Mouse (Mus musculus): ENCODE measurements around the gene Tmem63b. TPM values are rescaled to one million over a fixed set of nuclear protein-coding genes. Genes with fewer than 3 reads are reported as not detected.

Gene Tmem63b
- polyA plus RNA-seq (2015; fragmentation: Illumina TruSeq; extraction: RNeasy Lipid Tissue Mini Kit (QIAGEN cat#74804); ENCODE audit: insufficient read depth, low read depth, low replicate concordance), result 19.5 TPM

DNA sequence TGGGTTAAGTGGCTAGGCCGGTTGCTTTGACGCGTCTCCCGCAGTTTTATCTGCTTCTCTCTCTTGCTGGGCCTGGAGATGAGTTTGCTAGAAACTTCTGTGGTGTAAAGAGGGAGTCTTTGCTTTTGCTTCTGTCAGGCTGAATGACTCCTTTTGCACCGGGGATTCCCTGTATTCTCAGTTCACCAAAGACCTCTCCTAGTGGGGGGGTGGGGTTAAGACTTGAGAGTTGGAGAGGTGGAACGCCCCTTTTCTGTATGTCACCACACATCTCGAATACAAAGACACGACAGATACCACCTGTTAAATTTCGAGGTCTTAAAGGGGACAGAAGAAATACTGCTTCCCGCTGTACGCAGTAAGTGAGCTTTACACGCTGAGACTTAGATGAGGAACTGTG lies at the start of gene Tmem63b:
TSS of gene Tmem63b (minus strand) at position 190 of the 400 bp plus-strand sequence.

DNA sequence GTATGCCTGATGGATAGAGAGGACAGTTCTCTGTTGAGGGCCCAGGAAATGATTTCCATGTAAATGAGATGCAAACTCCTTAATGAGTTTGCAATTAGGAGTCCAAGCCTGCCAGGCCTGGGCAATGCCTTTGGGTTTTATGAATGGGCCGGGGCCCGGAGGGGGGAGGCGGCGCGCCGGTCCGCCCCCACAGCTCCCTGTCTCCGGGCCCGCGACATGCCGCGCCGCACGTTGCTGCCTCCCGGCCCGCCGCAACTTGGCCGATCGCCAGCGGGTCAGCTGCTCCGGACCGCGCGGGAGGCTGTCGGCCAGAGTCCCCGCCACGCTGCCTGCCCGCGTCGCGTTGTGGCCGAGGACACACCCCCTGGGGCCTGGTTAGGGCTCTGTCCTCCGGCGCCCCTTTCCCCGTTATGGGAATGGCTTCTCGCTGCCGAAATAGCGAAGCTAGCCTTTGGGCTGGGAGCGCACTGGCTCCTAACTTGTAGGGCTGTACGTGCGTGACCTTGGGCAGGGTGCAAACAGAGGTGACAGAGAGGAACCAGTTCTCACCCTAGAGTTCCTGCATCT lies 47.1 kb upstream of the Tmem63b start, which contains the start of gene 1600014C23Rik:
TSS of gene 1600014C23Rik (minus strand) at position 110 of the 567 bp plus-strand sequence.

DNA sequence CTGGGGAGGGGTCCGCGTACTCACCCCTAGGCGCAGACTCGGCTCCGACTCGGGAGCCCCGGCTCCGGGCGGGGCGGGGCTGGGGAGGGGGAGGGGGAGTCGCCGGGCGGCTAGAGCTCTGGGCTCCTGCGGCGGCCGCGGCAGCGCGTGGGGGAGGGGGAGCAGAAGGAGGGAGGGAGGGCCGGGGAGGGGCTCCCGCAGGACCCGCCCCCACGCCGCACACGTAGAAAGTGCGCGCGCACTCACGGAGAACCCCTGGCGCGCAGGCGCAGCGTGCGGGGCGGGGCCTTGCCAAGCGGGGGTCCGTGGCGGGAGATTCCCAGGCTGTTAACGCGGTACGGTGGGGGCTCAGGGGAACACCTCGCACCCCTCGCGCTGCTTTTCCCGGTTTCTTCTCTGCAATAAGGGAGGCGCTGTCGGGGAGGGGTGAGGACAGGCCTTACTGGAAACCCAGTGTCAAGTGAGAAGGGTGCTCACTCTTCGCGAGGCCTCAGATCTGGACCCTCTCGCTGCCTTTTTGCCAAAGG lies 549 bp downstream of the Tmem63b start, which contains the start of gene Mrpl14:
TSS of gene Mrpl14 (plus strand) at position 230 of the 527 bp plus-strand sequence.

DNA sequence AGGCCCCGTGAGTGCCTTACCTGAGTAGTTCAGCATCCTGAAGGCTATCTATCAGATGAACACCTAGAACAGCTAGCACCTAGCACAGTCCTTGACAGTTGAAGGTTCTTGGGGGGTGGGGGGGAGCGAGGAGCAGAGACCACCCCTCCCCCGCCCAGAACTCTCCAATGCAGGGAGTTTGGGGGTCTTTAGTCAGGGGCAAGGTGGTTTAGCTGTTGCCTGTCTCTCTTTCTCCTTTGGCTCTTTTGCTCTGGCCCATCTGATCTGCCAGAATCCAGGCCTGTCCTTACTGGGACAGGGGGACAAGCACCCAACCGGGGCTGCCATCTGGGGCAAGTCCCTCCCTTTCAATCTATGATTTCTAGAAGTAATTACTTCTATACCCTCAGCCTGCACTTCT lies 27.5 kb downstream of the Tmem63b start, which contains the start of gene Capn11:
TSS of gene Capn11 (minus strand) at position 101 of the 400 bp plus-strand sequence.

Other genes starting within 250 kb of the Tmem63b start
- gene Spats1, start 211.5 kb downstream of the Tmem63b start, polyA plus RNA-seq (2015; fragmentation: Illumina TruSeq; extraction: RNeasy Lipid Tissue Mini Kit (QIAGEN cat#74804); ENCODE audit: insufficient read depth, low read depth, low replicate concordance), result not detected
- gene Aars2, start 180.1 kb downstream of the Tmem63b start, polyA plus RNA-seq (2015; fragmentation: Illumina TruSeq; extraction: RNeasy Lipid Tissue Mini Kit (QIAGEN cat#74804); ENCODE audit: insufficient read depth, low read depth, low replicate concordance), result 2.8 TPM
- gene Tcte1, start 163.5 kb downstream of the Tmem63b start, polyA plus RNA-seq (2015; fragmentation: Illumina TruSeq; extraction: RNeasy Lipid Tissue Mini Kit (QIAGEN cat#74804); ENCODE audit: insufficient read depth, low read depth, low replicate concordance), result not detected
- not detected for gene Tmem151b, start 137.2 kb downstream of the Tmem63b start, polyA plus RNA-seq (2015; fragmentation: Illumina TruSeq; extraction: RNeasy Lipid Tissue Mini Kit (QIAGEN cat#74804); ENCODE audit: insufficient read depth, low read depth, low replicate concordance)
- gene Nfkbie, start 131.2 kb downstream of the Tmem63b start, polyA plus RNA-seq (2015; fragmentation: Illumina TruSeq; extraction: RNeasy Lipid Tissue Mini Kit (QIAGEN cat#74804); ENCODE audit: insufficient read depth, low read depth, low replicate concordance), result 1.4 TPM
- 11.9 TPM for gene Slc35b2, start 123.0 kb downstream of the Tmem63b start, polyA plus RNA-seq (2015; fragmentation: Illumina TruSeq; extraction: RNeasy Lipid Tissue Mini Kit (QIAGEN cat#74804); ENCODE audit: insufficient read depth, low read depth, low replicate concordance)
- 166 TPM for gene Hsp90ab1, start 113.6 kb downstream of the Tmem63b start, polyA plus RNA-seq (2015; fragmentation: Illumina TruSeq; extraction: RNeasy Lipid Tissue Mini Kit (QIAGEN cat#74804); ENCODE audit: insufficient read depth, low read depth, low replicate concordance)
- gene Slc29a1, start 87.3 kb downstream of the Tmem63b start, polyA plus RNA-seq (2015; fragmentation: Illumina TruSeq; extraction: RNeasy Lipid Tissue Mini Kit (QIAGEN cat#74804); ENCODE audit: insufficient read depth, low read depth, low replicate concordance), result 35.0 TPM
- not detected for gene Mymx, start 84.8 kb downstream of the Tmem63b start, polyA plus RNA-seq (2015; fragmentation: Illumina TruSeq; extraction: RNeasy Lipid Tissue Mini Kit (QIAGEN cat#74804); ENCODE audit: insufficient read depth, low read depth, low replicate concordance)
- gene Capn11, start 27.6 kb downstream of the Tmem63b start, polyA plus RNA-seq (2015; fragmentation: Illumina TruSeq; extraction: RNeasy Lipid Tissue Mini Kit (QIAGEN cat#74804); ENCODE audit: insufficient read depth, low read depth, low replicate concordance), result 0.61 TPM
- 21.4 TPM for gene Mrpl14, start 583 bp downstream of the Tmem63b start, polyA plus RNA-seq (2015; fragmentation: Illumina TruSeq; extraction: RNeasy Lipid Tissue Mini Kit (QIAGEN cat#74804); ENCODE audit: insufficient read depth, low read depth, low replicate concordance)
- not detected for gene 1600014C23Rik, start 46.9 kb upstream of the Tmem63b start, polyA plus RNA-seq (2015; fragmentation: Illumina TruSeq; extraction: RNeasy Lipid Tissue Mini Kit (QIAGEN cat#74804); ENCODE audit: insufficient read depth, low read depth, low replicate concordance)